Mouse (Mus musculus) liver, embryonic 14.5 days (tissue): Measurements from ENCODE around the gene Baz2a. TPM values are rescaled to one million over a fixed set of nuclear protein-coding genes. Genes with fewer than 3 reads are reported as not detected.

Experiments used
- ATAC-seq: fragments of 200-750 bp; cut with Nextera tagmentation; 2 replicates; pipeline ENCODE4 v1.8.0; 2017; ENCODE audit warnings: moderate number of reproducible peaks, mild to moderate bottlenecking, moderate library complexity; ENCODE audit not compliant: insufficient read depth
- DNase-seq, 3 experiments: peaks; one replicate each; pipeline ENCODE4 v3.0.0-alpha.2; 2012 to 2013; ENCODE audit warnings: low read depth in 3 of 3, low spot score in 3 of 3
- H3K27ac ChIP-seq: fragments of 300-500 bp; sonication (generic); 2 replicates; pipeline ENCODE4 v1.5.1; 2014; ENCODE audit warnings: moderate library complexity, mild to moderate bottlenecking, control low read depth, inconsistent platforms
- H3K27me3 ChIP-seq: fragments of 300-500 bp; sonication (generic); 2 replicates; pipeline ENCODE4 v1.6.1; 2014; ENCODE audit warnings: mild to moderate bottlenecking, low read length, moderate library complexity; ENCODE audit not compliant: control insufficient read depth, insufficient read depth
- H3K36me3 ChIP-seq: fragments of 300-500 bp; sonication (generic); replicated peaks from 2 replicates; pipeline ENCODE4 v1.6.1; 2014; ENCODE audit warnings: low read depth; ENCODE audit not compliant: control insufficient read depth, insufficient read depth
- H3K4me1 ChIP-seq, 2 experiments: fragments of 200-500 bp in 1 of 2; fragments of 300-500 bp in 1 of 2; sonication (generic) in 1 of 2; replicated peaks; 2 replicates each; pipeline ENCODE4 v1.6.1; 2012 to 2014; ENCODE audit warnings: antibody characterized with exemption in 1 of 2, inconsistent platforms in 1 of 2, low read length in 1 of 2; ENCODE audit not compliant: control insufficient read depth in 2 of 2, insufficient read depth in 2 of 2
- H3K4me2 ChIP-seq: fragments of 300-500 bp; sonication (generic); 2 replicates; pipeline ENCODE4 v1.6.1; 2014; ENCODE audit warnings: low read depth, mild to moderate bottlenecking, control low read depth, moderate library complexity
- H3K4me3 ChIP-seq, 2 experiments: fragments of 200-500 bp in 1 of 2; fragments of 300-500 bp in 1 of 2; sonication (generic) in 1 of 2; 2 replicates each; pipeline ENCODE4 v1.5.1; 2012 to 2014; ENCODE audit warnings: low read depth in 2 of 2, low read length in 2 of 2, mild to moderate bottlenecking in 2 of 2, control low read depth in 1 of 2, inconsistent platforms in 1 of 2, moderate library complexity in 1 of 2; ENCODE audit not compliant: insufficient read depth in 1 of 2
- H3K9ac ChIP-seq: fragments of 300-500 bp; sonication (generic); replicated peaks from 2 replicates; pipeline ENCODE4 v1.6.1; 2014; ENCODE audit warnings: mild to moderate bottlenecking, control low read depth, moderate library complexity
- H3K9me3 ChIP-seq: fragments of 300-500 bp; sonication (generic); 2 replicates; pipeline ENCODE4 v1.6.1; 2016; ENCODE audit warnings: low read length, mixed read lengths; ENCODE audit not compliant: control insufficient read depth
- CTCF ChIP-seq: IDR thresholded peaks from 2 replicates; pipeline ENCODE4 v1.5.1; 2016; ENCODE audit warnings: antibody characterized with exemption, low read depth, control low read depth
- EP300 ChIP-seq: IDR thresholded peaks from 2 replicates; pipeline ENCODE4 v1.6.1; 2016; ENCODE audit warnings: antibody characterized with exemption, low read depth
- WGBS: fragments of 180-500 bp; shearing (Covaris S2); extraction: QIAGEN DNeasy Blood & Tissue Kit; methylation state at CpG from one replicate; pipeline ENCODE4 v1.1.7; 2014; ENCODE audit not compliant: insufficient replicate concordance; 5-methylcytosine and 5-hydroxymethylcytosine counted together
- polyA plus RNA-seq, 2 experiments: library from polyadenylated mRNA; depleted of rRNA in 1 of 2; stranded (reverse) in 1 of 2; unstranded in 1 of 2; fragments of >200 nt; fragmentation: Nextera tagmentation in 1 of 2; extraction: Ambion mirVana in 1 of 2; gene quantifications; 2 replicates each; pipeline versions ENCODE4 v1.2.1 to v1.2.3; 2012 to 2014

Baz2a gene
- polyA plus RNA-seq (2012; rRNA removed) (9.5 TPM in 2 replicates), polyA plus RNA-seq (2014; fragmentation: Nextera tagmentation; extraction: Ambion mirVana) (9.1 and 10.3 TPM in 2 replicates)

GRCm38 (mm10) chr10:128091564-128092505, at the start of gene Baz2a:
Gene Baz2a (plus strand): TSS chr10:128091577.
- Histone ChIP-seq H3K27ac (peak within 1 kb of the TSS; percentile 96), H3K9ac (peak within 1 kb of the TSS; percentile 92), H3K4me2 (peak within 1 kb of the TSS; percentile 88), H3K9me3 (no peaks in the 10 kb centered on the region), H3K4me3 (peak within 1 kb of the TSS; percentile 74 to 100), H3K4me1 (peaks cover 38 to 53% of the 10 kb centered on the region in 2 experiments), H3K27me3 (no peaks in the 10 kb centered on the region), H3K36me3 (peaks cover 36% of the 10 kb centered on the region)
- no peak for TF ChIP-seq CTCF
- no peak for TF ChIP-seq EP300
- ATAC-seq (peak; percentile 85), DNase-seq (peak; percentile 83 to 87 (median 84))
- WGBS: 2% methylated on average over 20 of the region's 20 CpGs

GRCm38 (mm10) chr10:128041636-128042035, 49.7 kb upstream of the Baz2a start:
- 77% methylated on average over 4 of the region's 4 CpGs for WGBS
- DNase-seq: no peak
- Histone ChIP-seq H3K36me3 (peaks cover 83% of the 10 kb centered on the region), H3K4me1 (peaks cover 29 to 30% of the 10 kb centered on the region in 2 experiments), H3K4me3 (no peak overlapping the region), H3K9ac (no peak overlapping the region), H3K27ac (no peak overlapping the region), H3K4me2 (no peak overlapping the region), H3K27me3 (no peaks in the 10 kb centered on the region), H3K9me3 (no peaks in the 10 kb centered on the region)
- TF ChIP-seq EP300 (no peak), CTCF (no peak)
- ATAC-seq: no peak

GRCm38 (mm10) chr10:128042466-128042865, 48.9 kb upstream of the Baz2a start:
- H3K36me3 ChIP-seq: peaks cover 85% of the 10 kb centered on the region
- no peaks in the 10 kb centered on the region for H3K9me3 ChIP-seq
- no peak overlapping the region for H3K27ac ChIP-seq
- no peak overlapping the region for H3K9ac ChIP-seq
- TF ChIP-seq CTCF: no peak
- TF ChIP-seq EP300: no peak
- 76% methylated on average over 3 of the region's 3 CpGs for WGBS
- H3K4me1 ChIP-seq: peaks cover 22 to 24% of the 10 kb centered on the region in 2 experiments
- no peak for ATAC-seq
- no peak overlapping the region for H3K4me3 ChIP-seq
- no peaks in the 10 kb centered on the region for H3K27me3 ChIP-seq
- H3K4me2 ChIP-seq: no peak overlapping the region
- no peak for DNase-seq

GRCm38 (mm10) chr10:128043041-128043835, 48.1 kb upstream of the Baz2a start:
- no peak for TF ChIP-seq EP300
- TF ChIP-seq CTCF: no peak
- Histone ChIP-seq H3K4me2 (no peak overlapping the region), H3K4me3 (no peak overlapping the region), H3K9ac (no peak overlapping the region), H3K27ac (no peak overlapping the region), H3K4me1 (peaks cover 17 to 19% of the 10 kb centered on the region in 2 experiments), H3K27me3 (no peaks in the 10 kb centered on the region), H3K9me3 (no peaks in the 10 kb centered on the region), H3K36me3 (peaks cover 89% of the 10 kb centered on the region)
- DNase-seq (no peak), ATAC-seq (no peak)
- 54% methylated on average over 3 of the region's 3 CpGs for WGBS
